Mouse (Mus musculus) kidney, adult 18-20 months (tissue): ENCODE results near the gene Ankrd17.

ENCODE experiments used
- DNase-seq: peaks from one replicate; pipeline ENCODE4 v3.0.0; 2021

The Ankrd17 gene

GRCm38 (mm10) chr5:90203168-90203567 is 163.2 kb downstream of the Ankrd17 start:
- DNase-seq, result peak; percentile 12

- no peak for DNase-seq
Observed at GRCm38 (mm10) chr5:90202447-90203117, 163.8 kb downstream of the Ankrd17 start.

GRCm38 (mm10) chr5:90199922-90200632 is 166.3 kb downstream of the Ankrd17 start:
- no peak for DNase-seq

GRCm38 (mm10) chr5:90194831-90195230 is 171.5 kb downstream of the Ankrd17 start:
- peak; percentile 49 for DNase-seq

DNA sequence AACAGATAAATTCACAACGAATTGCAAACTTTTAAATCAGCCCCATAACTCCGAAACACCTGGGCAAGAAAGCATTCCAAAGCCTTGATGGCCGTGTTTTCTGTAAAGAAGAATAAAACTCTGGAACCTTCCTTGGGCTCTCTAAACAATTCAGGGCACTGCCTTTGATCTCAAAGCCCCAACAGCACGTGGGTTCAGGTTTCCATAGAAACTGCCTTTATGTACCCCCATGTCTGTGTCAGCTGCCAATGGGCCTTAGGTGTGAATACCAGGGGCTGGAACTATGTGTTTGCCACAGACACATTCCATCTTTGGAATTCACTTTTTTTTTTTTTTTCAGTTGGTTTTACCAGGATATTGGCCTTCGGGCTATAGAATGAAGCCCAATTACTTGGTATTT is 183.6 kb downstream of the Ankrd17 start:
- DNase-seq, result no peak

- no peak for DNase-seq
Observed at GRCm38 (mm10) chr5:90179094-90179493, 187.3 kb downstream of the Ankrd17 start.

DNA sequence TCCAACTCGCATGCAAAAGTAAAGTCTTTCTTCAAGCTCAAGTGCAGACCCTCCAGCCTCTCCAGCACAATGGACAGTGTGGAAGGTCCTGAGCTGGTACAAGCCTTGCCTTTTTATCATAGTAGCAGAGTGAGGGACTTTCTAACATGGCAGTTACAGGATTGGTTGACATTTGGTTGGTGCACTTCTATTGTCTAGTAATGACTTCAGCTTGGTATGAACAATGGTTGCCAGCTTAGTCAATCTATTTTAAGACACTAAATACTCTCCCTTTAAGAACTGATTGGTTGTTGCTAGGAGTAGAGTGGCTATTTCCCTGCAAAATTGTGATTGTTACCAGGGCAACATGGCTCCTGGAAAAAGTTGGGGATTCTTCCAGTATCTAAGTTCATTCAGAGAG is 188.3 kb downstream of the Ankrd17 start:
- DNase-seq, result no peak
